Mouse (Mus musculus) neural tube, embryonic 14.5 days (tissue): ENCODE measurements around the gene Odf3. TPM values are rescaled to one million over a fixed set of nuclear protein-coding genes. Genes with fewer than 3 reads are reported as not detected.

ENCODE experiments used
- ATAC-seq: fragments of 200-750 bp; cut with Nextera tagmentation; 2 replicates; pipeline ENCODE4 v1.8.0; 2017; ENCODE audit warnings: low read depth, mild to moderate bottlenecking, moderate TSS enrichment, moderate library complexity
- H3K27ac ChIP-seq: fragments of 300-500 bp; sonication (generic); 2 replicates; pipeline ENCODE4 v1.5.1; 2014; ENCODE audit warnings: low read depth, mild to moderate bottlenecking, control low read depth, low read length, moderate library complexity, mixed read lengths
- H3K27me3 ChIP-seq: fragments of 300-500 bp; sonication (generic); 2 replicates; pipeline ENCODE4 v1.6.1; 2014; ENCODE audit warnings: low read length; ENCODE audit not compliant: control insufficient read depth, insufficient read depth
- H3K36me3 ChIP-seq: fragments of 300-500 bp; sonication (generic); 2 replicates; pipeline ENCODE4 v1.6.1; 2014; ENCODE audit warnings: low read length, mixed read lengths; ENCODE audit not compliant: control insufficient read depth, insufficient read depth
- H3K4me1 ChIP-seq: fragments of 300-500 bp; sonication (generic); 2 replicates; pipeline ENCODE4 v1.6.1; 2014; ENCODE audit warnings: low read length; ENCODE audit not compliant: control insufficient read depth, insufficient read depth
- H3K4me2 ChIP-seq: fragments of 300-500 bp; sonication (generic); 2 replicates; pipeline ENCODE4 v1.6.1; 2014; ENCODE audit warnings: mild to moderate bottlenecking, low read depth, low read length, control low read depth
- H3K4me3 ChIP-seq: fragments of 300-500 bp; sonication (generic); 2 replicates; pipeline ENCODE4 v1.5.1; 2014; ENCODE audit warnings: low read depth, low read length, control low read depth, mixed read lengths
- H3K9ac ChIP-seq: fragments of 300-500 bp; sonication (generic); replicated peaks from 2 replicates; pipeline ENCODE4 v1.6.1; 2014; ENCODE audit warnings: low read depth, mild to moderate bottlenecking, control low read depth, low read length, mixed read lengths
- H3K9me3 ChIP-seq: fragments of 300-500 bp; sonication (generic); 2 replicates; pipeline ENCODE4 v1.6.1; 2016; ENCODE audit warnings: low read length; ENCODE audit not compliant: control insufficient read depth
- WGBS: fragments of 180-500 bp; shearing (Covaris S2); extraction: QIAGEN DNeasy Blood & Tissue Kit; methylation state at CpG from one replicate; pipeline ENCODE4 v1.1.7; 2014; 5-methylcytosine and 5-hydroxymethylcytosine counted together
- polyA plus RNA-seq: library from polyadenylated mRNA; unstranded; fragments of >200 nt; fragmentation: Nextera tagmentation; extraction: Ambion mirVana; gene quantifications from 2 replicates; pipeline ENCODE4 v1.2.1, GENCODE M21; 2014

Odf3 gene
- polyA plus RNA-seq = 0.22 and 0.37 TPM in 2 replicates

GRCm38 (mm10) chr7:140847755-140848580 lies at the start of gene Odf3:
Gene Odf3 (plus strand): TSS chr7:140847805.
- Histone ChIP-seq H3K27me3 (no peaks in the 10 kb centered on the region), H3K4me2 (no peak within 1 kb of the TSS), H3K9me3 (no peaks in the 10 kb centered on the region), H3K9ac (no peak within 1 kb of the TSS), H3K4me3 (no peak within 1 kb of the TSS), H3K4me1 (no peaks in the 10 kb centered on the region), H3K36me3 (peaks cover 10% of the 10 kb centered on the region; the same call in 1 of the 2 replicates), H3K27ac (no peak within 1 kb of the TSS)
- ATAC-seq = no peak
- WGBS = 68% methylated on average over 11 of the region's 11 CpGs

- 75% methylated on average over 2 of the region's 2 CpGs for WGBS
- H3K27me3 ChIP-seq = no peaks in the 10 kb centered on the region
- H3K4me1 ChIP-seq = no peaks in the 10 kb centered on the region
- no peaks in the 10 kb centered on the region for H3K36me3 ChIP-seq
- ATAC-seq = no peak
- H3K9ac ChIP-seq = no peak overlapping the region
- H3K9me3 ChIP-seq = no peaks in the 10 kb centered on the region
- no peak overlapping the region for H3K4me3 ChIP-seq
- no peak overlapping the region for H3K4me2 ChIP-seq
- H3K27ac ChIP-seq = no peak overlapping the region
These were observed 49.4 kb upstream of the Odf3 start for GRCm38 (mm10) chr7:140798212-140798611.

DNA sequence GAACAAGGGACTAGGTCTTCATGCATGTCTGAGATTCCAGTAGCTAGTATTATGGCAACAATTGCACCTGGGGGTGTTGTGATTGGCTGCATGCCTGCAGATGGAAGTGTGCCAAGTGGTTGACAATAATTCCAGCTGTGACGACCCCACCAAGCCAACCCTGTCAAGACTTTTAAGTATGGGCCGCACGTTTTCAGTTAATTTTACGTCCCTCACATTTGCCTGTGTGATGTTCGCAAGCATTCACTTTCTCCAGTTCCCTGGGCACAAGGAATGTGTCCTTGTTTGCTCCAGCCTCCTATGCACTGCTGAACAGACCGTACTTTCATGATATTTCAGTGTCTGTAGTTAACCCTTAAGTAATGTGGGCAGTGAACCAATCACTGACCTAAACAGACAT lies 45.0 kb upstream of the Odf3 start:
- no peak for ATAC-seq
- Histone ChIP-seq H3K27ac (no peak overlapping the region), H3K4me1 (no peaks in the 10 kb centered on the region), H3K27me3 (no peaks in the 10 kb centered on the region), H3K4me2 (no peak overlapping the region), H3K4me3 (no peak overlapping the region), H3K9me3 (no peaks in the 10 kb centered on the region), H3K36me3 (no peaks in the 10 kb centered on the region; the same call in 1 of the 2 replicates), H3K9ac (no peak overlapping the region)
- 55% methylated on average over 6 of the region's 6 CpGs for WGBS

GRCm38 (mm10) chr7:140805704-140806103 lies 41.9 kb upstream of the Odf3 start:
- no peak for ATAC-seq
- WGBS = 12% methylated on average over 1 of the region's 1 CpGs
- H3K4me2 ChIP-seq = no peak overlapping the region
- no peaks in the 10 kb centered on the region for H3K27me3 ChIP-seq
- no peaks in the 10 kb centered on the region for H3K9me3 ChIP-seq
- no peaks in the 10 kb centered on the region; the same call in none of the 2 replicates for H3K36me3 ChIP-seq
- H3K9ac ChIP-seq = no peak overlapping the region
- H3K4me1 ChIP-seq = no peaks in the 10 kb centered on the region
- no peak overlapping the region for H3K27ac ChIP-seq
- no peak overlapping the region for H3K4me3 ChIP-seq

DNA sequence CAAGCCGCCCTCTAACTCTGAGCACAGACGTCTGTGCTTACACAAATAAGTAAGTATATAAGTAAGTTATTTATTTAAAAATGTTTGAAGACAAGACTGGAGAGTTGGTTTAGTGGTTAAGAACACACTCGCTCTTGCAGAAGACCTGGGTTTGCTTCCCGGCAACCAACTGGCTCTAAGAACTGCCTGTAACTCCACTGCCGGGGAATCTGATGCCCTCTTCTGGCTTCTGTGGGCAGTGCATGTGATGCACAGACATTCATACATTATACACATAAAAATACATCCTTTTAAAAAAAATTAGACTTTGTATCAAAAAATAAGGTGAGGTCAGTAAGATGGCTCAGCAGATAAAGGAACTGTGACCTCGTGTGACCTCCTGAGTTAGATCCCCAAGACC lies 37.1 kb upstream of the Odf3 start:
- Histone ChIP-seq H3K27me3 (no peaks in the 10 kb centered on the region), H3K36me3 (peaks cover 19% of the 10 kb centered on the region), H3K4me2 (no peak overlapping the region), H3K4me1 (no peaks in the 10 kb centered on the region), H3K9ac (no peak overlapping the region), H3K27ac (no peak overlapping the region), H3K4me3 (no peak overlapping the region), H3K9me3 (no peaks in the 10 kb centered on the region)
- WGBS = 93% methylated on average over 6 of the region's 6 CpGs
- no peak for ATAC-seq

DNA sequence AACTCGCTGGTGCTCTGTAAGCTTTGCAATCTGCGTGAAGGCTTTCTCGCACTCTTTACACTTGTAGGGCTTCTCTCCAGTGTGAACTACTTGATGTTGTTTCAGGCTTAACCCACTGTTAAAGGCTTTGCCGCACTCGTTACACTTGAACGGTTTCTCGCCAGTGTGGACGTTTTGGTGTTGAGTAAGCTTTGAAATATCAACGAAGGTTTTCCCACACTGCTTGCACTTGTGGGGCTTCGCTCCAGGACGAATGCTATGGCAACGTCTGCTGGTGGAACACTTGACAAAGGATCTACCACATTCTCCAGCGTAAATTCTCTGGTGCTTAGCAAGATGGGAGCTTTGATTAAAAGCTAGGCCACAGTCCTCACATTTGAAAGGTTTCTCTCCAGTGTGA lies 35.9 kb upstream of the Odf3 start:
- H3K9ac ChIP-seq = no peak overlapping the region
- WGBS = 89% methylated on average over 13 of the region's 13 CpGs
- H3K9me3 ChIP-seq = no peaks in the 10 kb centered on the region
- ATAC-seq = no peak
- H3K27ac ChIP-seq = no peak overlapping the region
- no peak overlapping the region for H3K4me3 ChIP-seq
- no peaks in the 10 kb centered on the region for H3K27me3 ChIP-seq
- H3K4me2 ChIP-seq = no peak overlapping the region
- no peaks in the 10 kb centered on the region for H3K4me1 ChIP-seq
- peaks cover 19% of the 10 kb centered on the region for H3K36me3 ChIP-seq

GRCm38 (mm10) chr7:140812850-140813249 lies 34.8 kb upstream of the Odf3 start:
- Histone ChIP-seq H3K27me3 (no peaks in the 10 kb centered on the region), H3K4me1 (no peaks in the 10 kb centered on the region), H3K4me3 (no peak overlapping the region), H3K36me3 (peaks cover 19% of the 10 kb centered on the region), H3K4me2 (no peak overlapping the region), H3K27ac (no peak overlapping the region), H3K9me3 (no peaks in the 10 kb centered on the region), H3K9ac (no peak overlapping the region)
- WGBS = 95% methylated on average over 12 of the region's 12 CpGs
- no peak for ATAC-seq

- WGBS = 46% methylated on average over 4 of the region's 4 CpGs
- Histone ChIP-seq H3K27ac (no peak overlapping the region), H3K4me1 (0 out of 2 replicates have a peak, but pooled peaks cover 6% of the 10 kb centered on the region), H3K27me3 (no peaks in the 10 kb centered on the region), H3K36me3 (no peaks in the 10 kb centered on the region; the same call in 1 of the 2 replicates), H3K9me3 (no peaks in the 10 kb centered on the region), H3K4me3 (no peak overlapping the region), H3K4me2 (peak overlapping the region; percentile 19; the same call in 1 of the 2 replicates), H3K9ac (no peak overlapping the region)
- ATAC-seq = no peak
These were observed 27.4 kb upstream of the Odf3 start for GRCm38 (mm10) chr7:140820173-140820572.

GRCm38 (mm10) chr7:140821305-140821652 lies 26.3 kb upstream of the Odf3 start:
- WGBS = 41% methylated on average over 5 of the region's 5 CpGs
- 0 out of 2 replicates have a peak, but pooled peaks cover 6% of the 10 kb centered on the region for H3K4me1 ChIP-seq
- no peaks in the 10 kb centered on the region for H3K27me3 ChIP-seq
- no peaks in the 10 kb centered on the region; the same call in 1 of the 2 replicates for H3K36me3 ChIP-seq
- H3K9me3 ChIP-seq = no peaks in the 10 kb centered on the region
- H3K9ac ChIP-seq = peak overlapping the region; percentile 84
- ATAC-seq = peak; percentile 66
- H3K27ac ChIP-seq = peak overlapping the region; percentile 93
- peak overlapping the region; percentile 60 for H3K4me2 ChIP-seq
- H3K4me3 ChIP-seq = peak overlapping the region; percentile 61
